ENCODE assay signal across 31 mouse cellular contexts in genomic region chr14:115349448-115349847, GRCm38 (mm10).
"Had no signal": no experiment of that assay in that cellular context is flagged by ENCODE, and none has a peak within 500 bp of the region (broad histone marks: within the 10 kb centered on the region; RNA-seq: fewer than 3 reads in every experiment).

No protein-coding gene starts in this region.

- ATAC-seq: liver, embryonic 12.5 days; liver, postnatal 0 days; lung, postnatal 0 days; midbrain, embryonic 13.5 days; midbrain, embryonic 15.5 days; midbrain, embryonic 16.5 days had no signal

- H3K9me3 ChIP-seq: limb, embryonic 10.5 days; limb, embryonic 12.5 days; limb, embryonic 13.5 days; limb, embryonic 15.5 days; liver, embryonic 12.5 days; liver, embryonic 13.5 days; liver, embryonic 15.5 days; lung, embryonic 15.5 days; midbrain, embryonic 10.5 days; midbrain, embryonic 12.5 days; midbrain, embryonic 13.5 days; midbrain, embryonic 15.5 days; neural tube, embryonic 12.5 days had no signal

- H3K9ac ChIP-seq: limb, embryonic 12.5 days; limb, embryonic 13.5 days; limb, embryonic 15.5 days; liver, embryonic 12.5 days; liver, embryonic 13.5 days; liver, embryonic 14.5 days; liver, embryonic 15.5 days; liver, postnatal 0 days; lung, embryonic 14.5 days; lung, embryonic 15.5 days; midbrain, embryonic 12.5 days; midbrain, embryonic 13.5 days; midbrain, embryonic 15.5 days; neural tube, embryonic 12.5 days had no signal

- H3K27me3 ChIP-seq: limb, embryonic 12.5 days; limb, embryonic 13.5 days; limb, embryonic 15.5 days; liver, embryonic 12.5 days; liver, embryonic 13.5 days; liver, embryonic 15.5 days; lung, embryonic 15.5 days; megakaryocyte, embryonic 14.5 days; midbrain, embryonic 12.5 days; midbrain, embryonic 13.5 days; midbrain, embryonic 15.5 days; neural tube, embryonic 12.5 days had no signal

- H3K4me2 ChIP-seq: limb, embryonic 12.5 days; limb, embryonic 13.5 days; limb, embryonic 15.5 days; liver, embryonic 11.5 days; liver, embryonic 12.5 days; liver, embryonic 13.5 days; liver, embryonic 15.5 days; lung, embryonic 14.5 days; lung, embryonic 15.5 days; midbrain, embryonic 11.5 days; midbrain, embryonic 12.5 days; midbrain, embryonic 13.5 days; midbrain, embryonic 15.5 days; neural tube, embryonic 12.5 days had no signal

- DNase-seq: left cerebral cortex, postnatal 4 days; liver; liver, embryonic 13.5 days; liver, postnatal 0 days; lung, adult 18-20 months; lung, adult 2 months; lung, postnatal 10 days; lung, postnatal 14 days; lung, postnatal 36 days; lung, postnatal 4 days had no signal

- H3K27ac ChIP-seq: limb, embryonic 10.5 days; limb, embryonic 12.5 days; limb, embryonic 13.5 days; limb, embryonic 15.5 days; liver, embryonic 12.5 days; liver, embryonic 13.5 days; liver, embryonic 14.5 days; liver, embryonic 15.5 days; lung, embryonic 15.5 days; macrophage; midbrain, embryonic 10.5 days; midbrain, embryonic 12.5 days; midbrain, embryonic 13.5 days; midbrain, embryonic 15.5 days; neural tube, embryonic 12.5 days had no signal

- H3K4me1 ChIP-seq: limb, embryonic 10.5 days; limb, embryonic 12.5 days; limb, embryonic 13.5 days; limb, embryonic 15.5 days; liver, embryonic 12.5 days; liver, embryonic 13.5 days; liver, embryonic 15.5 days; lung, embryonic 15.5 days; megakaryocyte, embryonic 14.5 days; midbrain, embryonic 10.5 days; midbrain, embryonic 12.5 days; midbrain, embryonic 13.5 days; midbrain, embryonic 15.5 days; neural tube, embryonic 12.5 days had no signal

- H3K4me3 ChIP-seq: limb, embryonic 10.5 days; limb, embryonic 12.5 days; limb, embryonic 13.5 days; limb, embryonic 15.5 days; liver, embryonic 12.5 days; liver, embryonic 13.5 days; liver, embryonic 15.5 days; lung, embryonic 15.5 days; megakaryocyte, embryonic 14.5 days; midbrain, embryonic 10.5 days; midbrain, embryonic 12.5 days; midbrain, embryonic 13.5 days; midbrain, embryonic 15.5 days; myocyte; neural tube, embryonic 12.5 days had no signal

- H3K36me3 ChIP-seq: limb, embryonic 10.5 days; limb, embryonic 12.5 days; limb, embryonic 13.5 days; limb, embryonic 15.5 days; liver, embryonic 12.5 days; liver, embryonic 13.5 days; liver, embryonic 15.5 days; lung, embryonic 15.5 days; midbrain, embryonic 10.5 days; midbrain, embryonic 12.5 days; midbrain, embryonic 13.5 days; midbrain, embryonic 15.5 days; neural tube, embryonic 12.5 days had no signal
